Mouse (Mus musculus) hindbrain, postnatal 0 days (tissue): ENCODE results near the gene Sec24c. TPM values are rescaled to one million over a fixed set of nuclear protein-coding genes. Genes with fewer than 3 reads are reported as not detected.
A peak's percentile ranks its signal among the peaks of the same experiment; 100 is the strongest.

Experiments used
- ATAC-seq: fragments of 200-750 bp; cut with Nextera tagmentation; 2 replicates; pipeline ENCODE4 v1.8.0; 2017; ENCODE audit warnings: mild to moderate bottlenecking, moderate TSS enrichment, moderate library complexity
- DNase-seq: peaks from one replicate; pipeline ENCODE4 v3.0.0-alpha.2; 2015; ENCODE audit warnings: low spot score
- H3K27ac ChIP-seq: fragments of 300-500 bp; sonication (generic); 2 replicates; pipeline ENCODE4 v1.5.1; 2014; ENCODE audit warnings: mild to moderate bottlenecking
- H3K27me3 ChIP-seq: fragments of 300-500 bp; sonication (generic); 2 replicates; pipeline ENCODE4 v1.6.1; 2014; ENCODE audit warnings: low read length, mixed read lengths; ENCODE audit not compliant: insufficient read depth
- H3K36me3 ChIP-seq: fragments of 300-500 bp; sonication (generic); 2 replicates; pipeline ENCODE4 v1.6.1; 2014; ENCODE audit warnings: low read length, mixed read lengths; ENCODE audit not compliant: insufficient read depth
- H3K4me1 ChIP-seq: fragments of 300-500 bp; sonication (generic); 2 replicates; pipeline ENCODE4 v1.6.1; 2014; ENCODE audit warnings: antibody characterized with exemption, low read length, mixed read lengths; ENCODE audit not compliant: insufficient read depth
- H3K4me2 ChIP-seq: fragments of 300-500 bp; sonication (generic); 2 replicates; pipeline ENCODE4 v1.6.1; 2014; ENCODE audit warnings: low read depth, mild to moderate bottlenecking, low read length, moderate library complexity, mixed read lengths
- H3K4me3 ChIP-seq: fragments of 300-500 bp; sonication (generic); 2 replicates; pipeline ENCODE4 v1.5.1; 2014; ENCODE audit warnings: low read length
- H3K9ac ChIP-seq: fragments of 300-500 bp; sonication (generic); replicated peaks from 2 replicates; pipeline ENCODE4 v1.6.1; 2014; ENCODE audit warnings: mild to moderate bottlenecking, low read length, moderate library complexity, mixed read lengths
- H3K9me3 ChIP-seq: fragments of 300-500 bp; sonication (generic); 2 replicates; pipeline ENCODE4 v1.6.1; 2016; ENCODE audit warnings: low read length, mixed read lengths
- CTCF ChIP-seq: IDR thresholded peaks from 2 replicates; pipeline ENCODE4 v1.5.1; 2016; ENCODE audit warnings: antibody characterized with exemption, control low read depth, low read depth
- WGBS: fragments of 180-500 bp; shearing (Covaris S2); extraction: QIAGEN DNeasy Blood & Tissue Kit; methylation state at CpG from one replicate; pipeline ENCODE4 v1.1.7; 2014; 5-methylcytosine and 5-hydroxymethylcytosine counted together
- polyA plus RNA-seq: library from polyadenylated mRNA; unstranded; fragments of >200 nt; fragmentation: Nextera tagmentation; extraction: Ambion mirVana; gene quantifications from 2 replicates; pipeline ENCODE4 v1.2.1, GENCODE M21; 2015
- total RNA-seq: library from RNA; depleted of rRNA; stranded (reverse); fragments of >200 nt; gene quantifications from 2 replicates; pipeline ENCODE4 v1.2.3, GENCODE M21; 2014

The Sec24c gene
- total and polyA plus RNA-seq, 2 experiments from 2014 or later: 58.7 to 166 TPM

- no peaks in the 10 kb centered on the region for H3K4me1 ChIP-seq
- H3K9me3 ChIP-seq: no peaks in the 10 kb centered on the region
- no peak overlapping the region for H3K4me3 ChIP-seq
- DNase-seq (no peak), ATAC-seq (no peak)
- no peaks in the 10 kb centered on the region for H3K27me3 ChIP-seq
- H3K27ac ChIP-seq: no peak overlapping the region
- H3K4me2 ChIP-seq: no peak overlapping the region
- no peak overlapping the region for H3K9ac ChIP-seq
- no peak for TF ChIP-seq CTCF
- H3K36me3 ChIP-seq: no peaks in the 10 kb centered on the region
These were observed 27.7 kb upstream of the Sec24c start for GRCm38 (mm10) chr14:20646381-20646780.

DNA sequence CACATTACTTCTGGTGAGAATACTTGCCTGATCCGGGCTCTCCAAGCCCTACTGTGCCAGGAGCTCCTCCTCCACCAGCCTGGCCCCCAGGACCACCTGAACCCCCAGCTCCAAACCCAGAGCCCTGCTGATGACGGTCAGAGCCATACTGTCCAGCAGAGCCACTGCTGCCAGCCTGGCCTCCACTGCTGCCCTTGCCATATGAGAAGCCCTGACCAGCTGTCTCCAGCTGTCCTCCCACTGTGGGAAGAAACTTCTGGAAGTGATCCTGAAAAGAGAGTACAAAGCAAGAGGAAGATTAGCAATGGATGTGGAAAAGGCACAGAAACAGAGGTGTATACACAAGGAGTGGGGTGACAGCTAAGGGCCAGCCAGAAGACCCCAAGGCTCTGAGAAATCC, 23.1 kb upstream of the Sec24c start:
- 74% methylated on average over 2 of the region's 2 CpGs for WGBS
- ATAC-seq: peak; percentile 27; the same call in 1 of the 2 replicates
- Histone ChIP-seq H3K27ac (no peak overlapping the region), H3K9ac (no peak overlapping the region), H3K9me3 (no peaks in the 10 kb centered on the region), H3K36me3 (no peaks in the 10 kb centered on the region), H3K4me2 (no peak overlapping the region), H3K4me1 (no peaks in the 10 kb centered on the region), H3K4me3 (no peak overlapping the region), H3K27me3 (no peaks in the 10 kb centered on the region)
- no peak for DNase-seq
- TF ChIP-seq CTCF: no peak

- Histone ChIP-seq H3K9me3 (no peaks in the 10 kb centered on the region), H3K9ac (no peak overlapping the region), H3K36me3 (no peaks in the 10 kb centered on the region), H3K4me1 (no peaks in the 10 kb centered on the region), H3K27me3 (no peaks in the 10 kb centered on the region), H3K4me3 (no peak overlapping the region), H3K4me2 (no peak overlapping the region), H3K27ac (no peak overlapping the region)
- no peak for TF ChIP-seq CTCF
- ATAC-seq (no peak), DNase-seq (no peak)
- 73% methylated on average over 4 of the region's 4 CpGs for WGBS
These were observed 22.3 kb upstream of the Sec24c start for GRCm38 (mm10) chr14:20651722-20652256.

DNA sequence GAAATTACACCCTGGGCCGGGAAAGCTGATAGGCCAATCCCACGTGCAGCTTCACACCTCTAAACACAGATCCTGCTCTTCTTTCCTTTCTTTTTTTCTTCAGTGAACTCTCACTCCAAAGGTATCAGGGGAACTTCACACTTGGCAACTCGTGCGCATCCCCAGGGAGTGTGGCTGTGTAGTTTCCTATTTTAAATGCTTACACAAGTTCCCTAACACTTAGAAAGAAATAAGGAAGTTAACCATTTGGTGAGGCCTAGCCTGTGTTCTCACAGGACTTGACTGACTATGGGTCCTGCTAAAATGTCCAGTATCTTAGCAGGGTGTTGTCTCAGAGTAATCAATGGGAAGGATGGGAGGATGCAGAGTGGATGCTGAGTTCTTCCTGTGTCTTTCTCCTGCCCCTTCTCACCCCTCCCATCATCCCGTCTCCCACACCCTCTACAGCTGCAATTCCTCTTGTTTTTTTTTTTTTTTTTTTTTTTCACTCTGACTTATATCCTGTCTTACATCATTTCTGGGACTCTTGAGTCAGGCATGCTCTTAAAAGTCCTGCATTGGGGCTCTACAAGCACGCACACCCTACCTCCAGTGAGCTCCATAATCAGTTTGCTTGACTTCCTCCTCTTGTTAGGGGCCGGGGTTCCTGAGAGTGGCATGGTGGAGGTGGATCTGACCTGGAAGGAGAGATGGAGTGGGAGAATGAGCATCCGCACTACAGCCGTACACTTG, 19.3 kb upstream of the Sec24c start:
- Histone ChIP-seq H3K27ac (no peak overlapping the region), H3K27me3 (no peaks in the 10 kb centered on the region), H3K36me3 (no peaks in the 10 kb centered on the region), H3K4me1 (no peaks in the 10 kb centered on the region), H3K4me3 (no peak overlapping the region), H3K9ac (no peak overlapping the region), H3K4me2 (no peak overlapping the region), H3K9me3 (no peaks in the 10 kb centered on the region)
- no peak for DNase-seq
- no peak for ATAC-seq
- TF ChIP-seq CTCF: no peak
- WGBS: 80% methylated on average over 9 of the region's 9 CpGs

DNA sequence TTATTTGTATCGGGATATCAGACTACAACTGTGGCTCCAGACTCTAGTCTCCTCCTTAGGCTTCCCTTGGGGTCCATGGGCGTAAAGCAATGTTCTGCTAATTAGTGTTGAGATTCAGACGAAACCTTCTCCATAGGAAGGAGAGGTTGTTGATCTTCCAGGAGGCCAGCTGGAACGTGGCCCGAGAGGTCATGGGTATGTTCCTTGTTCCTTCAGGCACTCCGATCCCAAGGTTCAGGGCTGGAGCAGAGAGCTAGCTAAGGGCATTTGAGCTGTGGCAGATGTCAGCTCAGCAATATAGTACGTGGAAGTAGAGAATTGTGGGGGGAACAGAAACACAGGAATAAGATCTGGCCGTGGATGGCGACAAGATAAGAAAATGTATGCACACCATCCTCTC, 18.4 kb upstream of the Sec24c start:
- no peak overlapping the region for H3K4me3 ChIP-seq
- 79% methylated on average over 9 of the region's 9 CpGs for WGBS
- H3K27me3 ChIP-seq: no peaks in the 10 kb centered on the region
- H3K4me2 ChIP-seq: no peak overlapping the region
- ATAC-seq: no peak
- H3K27ac ChIP-seq: no peak overlapping the region
- H3K9me3 ChIP-seq: no peaks in the 10 kb centered on the region
- DNase-seq: no peak
- no peak for TF ChIP-seq CTCF
- no peak overlapping the region for H3K9ac ChIP-seq
- H3K36me3 ChIP-seq: no peaks in the 10 kb centered on the region
- no peaks in the 10 kb centered on the region; the same call in 1 of the 2 replicates for H3K4me1 ChIP-seq

DNA sequence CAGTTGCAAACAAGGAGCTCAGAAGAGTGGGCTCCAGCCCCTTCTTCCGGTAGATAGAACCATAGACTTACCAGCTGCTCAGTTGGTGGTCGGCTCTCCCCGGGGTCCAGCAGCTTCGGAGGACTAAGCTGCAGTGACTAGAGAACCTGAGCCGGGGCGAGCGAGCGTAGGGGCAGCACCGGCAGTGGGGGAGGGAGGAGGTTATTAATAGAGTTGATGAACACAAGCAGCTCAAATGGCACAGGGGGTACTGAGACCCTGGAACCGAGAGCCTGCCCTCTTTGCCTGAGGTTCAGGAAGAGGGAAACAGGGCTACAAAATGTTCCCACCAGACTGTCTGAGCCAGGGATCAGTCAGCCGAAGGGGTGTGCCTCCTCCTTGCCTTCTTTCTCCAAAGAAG, 17.7 kb upstream of the Sec24c start, which contains the start of gene Myoz1:
TSS of gene Myoz1 (minus strand) at position 180 of the 400 bp plus-strand sequence.
- Histone ChIP-seq H3K4me1 (peaks cover under 1% of the 10 kb centered on the region; the same call in 1 of the 2 replicates), H3K27me3 (no peaks in the 10 kb centered on the region), H3K9ac (no peak within 1 kb of the TSS), H3K4me2 (no peak within 1 kb of the TSS), H3K27ac (no peak within 1 kb of the TSS), H3K36me3 (no peaks in the 10 kb centered on the region), H3K4me3 (no peak within 1 kb of the TSS), H3K9me3 (no peaks in the 10 kb centered on the region)
- no peak for ATAC-seq
- WGBS: 57% methylated on average over 11 of the region's 11 CpGs
- no peak for DNase-seq
- no peak for TF ChIP-seq CTCF

DNA sequence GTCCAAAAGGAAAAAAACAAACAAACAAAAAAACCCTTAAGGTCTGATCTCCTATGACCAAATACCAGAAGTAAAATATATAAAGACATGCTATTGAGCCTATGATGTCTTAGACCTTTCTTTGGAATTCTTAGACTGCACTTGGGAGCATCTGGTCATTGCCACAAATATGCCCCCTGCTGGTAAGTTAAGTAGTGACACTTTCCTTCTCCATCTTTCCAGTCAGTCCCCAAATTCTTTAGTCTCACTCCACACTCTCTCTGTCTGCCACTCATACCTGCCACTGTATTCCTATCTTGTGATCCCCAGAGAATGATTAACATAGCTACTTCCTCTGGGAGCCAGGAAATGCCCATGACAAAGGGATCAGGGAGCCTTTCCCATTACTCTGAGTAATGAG, 15.8 kb upstream of the Sec24c start:
- DNase-seq (peak; percentile 72), ATAC-seq (no peak)
- no peaks in the 10 kb centered on the region for H3K9me3 ChIP-seq
- no peaks in the 10 kb centered on the region for H3K36me3 ChIP-seq
- no peak overlapping the region for H3K4me3 ChIP-seq
- H3K27me3 ChIP-seq: no peaks in the 10 kb centered on the region
- no peak overlapping the region for H3K4me2 ChIP-seq
- H3K27ac ChIP-seq: no peak overlapping the region
- H3K4me1 ChIP-seq: peaks cover 13% of the 10 kb centered on the region; the same call in 1 of the 2 replicates
- peak; percentile 77 for TF ChIP-seq CTCF
- no peak overlapping the region for H3K9ac ChIP-seq
